Mouse (Mus musculus) thymus, postnatal 14 days (tissue): ENCODE results near the gene Gm20388.
"Not testable (repeated sequence)": the region's sequence is repeated elsewhere in the genome, so short reads cannot be mapped to it uniquely, and the experiment has no call there.

Experiments used
- DNase-seq: peaks from one replicate; pipeline ENCODE4 v3.0.0; 2021

Gm20388 gene

DNA sequence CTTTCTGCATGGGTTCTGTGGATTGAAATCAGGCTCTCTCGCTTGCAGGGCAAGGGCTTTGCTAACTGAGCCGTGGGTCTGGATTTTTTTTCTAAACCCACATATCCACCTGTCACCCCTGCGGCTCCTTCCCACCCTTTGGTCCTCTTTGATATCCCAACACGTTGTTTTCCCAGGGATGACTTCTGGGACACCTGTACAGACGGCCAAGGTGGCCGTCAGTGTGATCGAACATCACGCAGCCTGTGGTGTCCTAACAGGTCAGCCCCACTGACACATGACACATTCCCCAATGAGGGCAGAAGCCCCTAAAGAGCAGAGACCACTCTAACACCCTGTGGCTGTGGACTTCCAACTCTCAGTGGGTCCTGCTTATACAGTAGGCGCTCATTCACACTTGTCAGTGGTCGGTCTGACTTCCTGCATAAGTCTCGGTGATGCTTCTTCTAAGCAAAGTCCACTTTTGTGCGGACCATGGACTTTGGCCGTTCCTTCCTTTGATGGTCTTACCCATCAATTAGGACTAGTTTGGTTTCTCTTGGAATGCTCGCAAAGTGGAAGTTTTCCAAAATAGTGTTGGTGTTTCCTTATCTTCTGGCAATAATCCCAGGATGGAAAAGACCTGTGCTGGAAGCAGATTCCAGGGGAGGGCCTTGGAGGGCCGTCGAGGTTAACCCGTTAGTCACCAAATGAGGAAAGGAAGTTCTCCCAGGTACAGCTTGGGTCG lies 1751.2 kb downstream of the Gm20388 start:
- DNase-seq: no peak

- DNase-seq: no peak
Observed at GRCm38 (mm10) chr8:121663101-121663500, 1752.5 kb downstream of the Gm20388 start.

DNA sequence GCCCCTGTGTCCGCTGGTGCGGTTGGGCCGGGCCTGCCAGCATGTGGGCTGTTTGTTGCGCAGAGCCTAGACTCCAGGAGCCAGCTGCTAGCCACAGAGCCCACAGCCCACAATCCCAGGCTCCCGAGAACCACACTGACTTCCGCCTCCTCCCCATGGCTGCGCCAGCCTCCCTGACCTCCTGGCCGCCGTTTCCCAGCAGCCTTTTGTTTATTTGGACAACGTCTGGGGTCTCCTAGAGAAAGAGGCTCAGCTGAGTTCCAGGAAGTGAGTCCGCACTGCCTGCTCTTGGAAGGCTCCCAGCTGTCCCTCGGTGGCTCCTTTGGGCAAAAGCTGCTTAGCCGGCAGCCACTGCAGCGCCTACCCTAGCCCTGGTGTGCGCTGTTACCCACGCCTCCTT lies 1754.7 kb downstream of the Gm20388 start:
- no peak for DNase-seq

DNA sequence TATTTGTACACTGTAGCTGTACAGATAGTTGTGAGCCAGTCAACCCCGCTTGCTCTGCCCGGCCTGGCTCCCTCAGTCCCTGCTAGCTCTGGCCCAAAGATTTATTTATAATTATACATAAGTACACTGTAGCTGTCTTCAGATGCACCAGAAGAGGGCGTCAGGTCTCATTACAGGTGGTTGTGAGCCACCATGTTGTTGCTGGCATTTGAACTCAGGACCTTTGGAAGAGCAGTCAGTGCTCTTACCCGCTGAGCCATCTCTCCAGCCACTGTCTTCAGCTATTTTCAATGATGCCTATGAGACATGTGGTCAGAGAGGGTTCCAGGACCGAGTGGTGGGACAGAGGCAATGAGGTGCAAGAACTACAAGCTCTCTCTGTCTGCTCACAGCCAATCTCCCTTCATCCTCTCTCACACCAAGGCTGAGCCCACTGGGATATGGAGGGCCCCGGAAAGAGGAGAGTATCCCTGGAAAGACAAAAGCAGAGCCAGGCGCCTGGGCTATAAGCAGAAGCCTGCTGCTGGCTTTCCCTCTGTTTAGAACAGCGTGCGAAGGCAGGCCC lies 1757.4 kb downstream of the Gm20388 start:
- not testable (repeated sequence) for DNase-seq

GRCm38 (mm10) chr8:121668553-121668952 lies 1757.9 kb downstream of the Gm20388 start:
- DNase-seq: no peak

GRCm38 (mm10) chr8:121669208-121669607 lies 1758.6 kb downstream of the Gm20388 start:
- no peak for DNase-seq

DNA sequence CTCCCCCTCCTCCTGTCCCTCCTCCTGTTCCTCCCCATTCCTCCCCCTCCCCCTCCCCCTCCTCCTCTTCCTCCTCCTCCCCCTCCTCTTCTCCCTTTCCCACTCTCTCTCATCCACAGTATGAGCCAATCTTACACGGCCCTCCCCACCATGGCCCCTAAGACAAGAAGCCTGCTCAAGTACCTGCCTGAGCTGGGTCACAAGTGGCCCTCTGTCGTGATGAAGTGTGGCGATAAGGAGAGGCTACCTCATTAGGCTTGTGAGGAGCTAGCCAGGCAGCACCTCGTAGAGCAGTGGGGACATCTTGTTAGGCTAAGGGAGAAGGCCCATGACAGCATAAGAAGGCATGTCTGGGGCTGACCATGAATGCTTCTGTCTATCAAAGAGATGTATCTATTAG lies 1762.5 kb downstream of the Gm20388 start:
- no peak for DNase-seq

- DNase-seq: no peak
Observed at GRCm38 (mm10) chr8:121673917-121674316, 1763.3 kb downstream of the Gm20388 start.

- DNase-seq: no peak
Observed at GRCm38 (mm10) chr8:121674524-121674923, 1763.9 kb downstream of the Gm20388 start.

- DNase-seq: no peak
Observed at GRCm38 (mm10) chr8:121675161-121675560, 1764.5 kb downstream of the Gm20388 start.

DNA sequence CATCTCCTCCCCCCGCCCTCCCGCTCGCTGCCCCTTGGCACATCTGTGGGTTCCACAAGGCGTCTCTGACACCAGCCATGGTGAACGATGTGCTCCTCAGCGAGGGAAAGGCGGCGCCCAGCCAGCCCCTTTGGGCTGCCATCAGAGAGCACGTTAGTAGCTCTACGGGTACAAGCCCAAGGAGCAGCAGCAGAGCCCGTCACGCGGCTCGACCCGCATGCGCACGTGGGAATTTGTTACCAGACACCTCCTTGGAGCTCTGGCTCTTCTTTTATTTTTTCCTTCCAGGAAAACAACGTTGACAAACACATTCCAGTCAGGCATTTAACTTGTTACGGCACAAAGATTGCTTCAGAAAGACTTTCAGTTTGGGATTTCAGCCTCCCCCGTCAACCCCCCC lies 1765.1 kb downstream of the Gm20388 start:
- DNase-seq: no peak

DNA sequence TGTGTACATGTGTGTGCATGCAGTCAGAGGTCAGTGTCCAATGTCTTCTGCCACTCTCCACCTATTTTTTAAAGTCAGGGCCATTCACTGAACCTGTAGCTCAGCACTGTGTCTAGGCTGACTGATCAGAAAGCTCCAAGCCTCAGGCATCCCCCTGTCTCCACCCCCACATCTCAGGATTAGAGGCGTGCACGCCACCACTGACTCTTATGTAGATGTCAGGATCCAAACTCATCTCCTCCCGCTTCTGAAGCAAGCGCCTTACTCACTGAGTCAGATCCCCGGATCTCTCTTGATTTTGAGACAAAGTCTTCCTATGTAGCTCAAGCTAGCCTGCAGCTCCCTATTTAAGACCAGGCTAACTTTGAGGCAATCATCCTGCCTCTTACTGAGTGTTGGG lies 1768.1 kb downstream of the Gm20388 start:
- DNase-seq: no peak

DNA sequence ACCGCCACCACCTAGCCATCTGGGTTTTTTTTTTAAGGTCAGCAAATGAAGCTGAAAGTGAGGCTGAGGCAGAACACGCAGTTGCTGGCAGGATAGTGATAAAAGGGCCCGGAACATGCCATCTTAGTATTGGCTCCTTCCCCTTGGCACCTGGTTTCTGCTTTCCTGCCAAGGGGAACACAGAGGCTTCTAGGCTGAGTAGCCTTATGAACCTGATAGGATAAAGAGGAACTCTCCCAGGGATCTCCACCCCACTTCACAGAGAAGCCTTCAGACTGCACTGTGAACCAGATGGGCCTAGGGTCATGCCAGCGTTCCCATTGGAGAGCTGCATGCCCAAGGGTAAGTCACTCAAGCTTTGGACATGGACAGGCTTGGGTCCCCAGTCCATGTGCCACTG lies 1770.3 kb downstream of the Gm20388 start:
- no peak for DNase-seq

- DNase-seq: no peak
Observed at GRCm38 (mm10) chr8:121681457-121681856, 1770.8 kb downstream of the Gm20388 start.

GRCm38 (mm10) chr8:121683083-121683832 lies 1772.6 kb downstream of the Gm20388 start:
- DNase-seq: no peak

GRCm38 (mm10) chr8:121685419-121685818 lies 1774.8 kb downstream of the Gm20388 start:
- peak; percentile 36 for DNase-seq

DNA sequence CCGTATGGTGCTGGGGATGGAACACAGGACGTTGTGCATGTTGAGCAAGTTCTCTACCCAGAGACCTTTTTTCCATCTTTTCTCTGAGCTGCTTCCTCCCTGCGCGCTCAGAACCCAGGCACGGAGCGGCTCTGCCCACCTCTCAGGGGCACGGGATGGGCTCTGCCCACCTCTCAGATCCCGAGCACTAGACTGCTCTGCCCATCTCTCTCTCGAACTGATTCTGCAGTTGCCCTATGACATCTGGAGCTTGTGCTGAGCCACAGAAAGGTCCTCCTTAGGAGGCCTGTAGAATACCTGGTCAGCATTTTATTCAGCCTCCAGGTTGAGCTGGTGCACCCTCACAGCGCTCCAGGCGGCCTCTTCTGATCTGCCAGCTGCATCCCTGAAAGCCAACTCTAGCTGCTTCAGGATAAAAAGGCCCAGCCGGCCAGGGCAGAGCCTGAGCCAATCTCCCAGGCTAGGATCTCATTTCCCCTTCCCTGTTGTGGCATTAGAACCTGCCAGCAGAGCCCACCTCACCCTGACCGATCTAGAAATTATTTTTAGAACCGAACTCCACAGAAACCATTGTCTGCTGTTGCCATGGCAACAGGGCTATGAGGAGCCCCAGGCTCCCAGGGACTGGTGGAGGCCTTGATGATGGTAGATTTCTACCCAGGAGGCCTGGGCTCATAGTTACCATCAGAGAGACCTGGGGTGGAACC lies 1777.0 kb downstream of the Gm20388 start:
- DNase-seq: no peak

- DNase-seq: no peak
Observed at GRCm38 (mm10) chr8:121688496-121688895, 1777.9 kb downstream of the Gm20388 start.

DNA sequence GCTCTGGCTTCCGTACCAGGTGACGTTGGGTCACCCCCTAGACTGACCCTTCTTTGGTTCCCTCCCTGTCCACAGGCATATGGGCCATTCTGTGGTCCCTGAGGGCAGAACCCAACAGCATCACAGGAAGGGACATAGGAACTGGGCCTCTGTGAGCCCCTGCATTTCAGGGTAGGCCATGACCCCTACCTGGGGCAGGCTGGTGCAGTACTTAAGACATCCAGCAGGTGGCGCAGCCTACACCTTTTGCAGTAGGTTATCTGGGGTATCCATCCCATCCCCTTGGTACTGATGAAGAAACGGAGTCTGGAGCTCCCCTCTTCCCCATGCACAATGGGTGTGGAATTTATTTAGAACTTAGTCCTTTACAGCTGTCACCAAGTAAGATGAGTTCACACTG lies 1783.8 kb downstream of the Gm20388 start:
- peak; percentile 57 for DNase-seq

GRCm38 (mm10) chr8:121695585-121696184 lies 1785.0 kb downstream of the Gm20388 start:
- DNase-seq: no peak

GRCm38 (mm10) chr8:121697735-121698614 lies 1787.3 kb downstream of the Gm20388 start:
- DNase-seq: no peak

DNA sequence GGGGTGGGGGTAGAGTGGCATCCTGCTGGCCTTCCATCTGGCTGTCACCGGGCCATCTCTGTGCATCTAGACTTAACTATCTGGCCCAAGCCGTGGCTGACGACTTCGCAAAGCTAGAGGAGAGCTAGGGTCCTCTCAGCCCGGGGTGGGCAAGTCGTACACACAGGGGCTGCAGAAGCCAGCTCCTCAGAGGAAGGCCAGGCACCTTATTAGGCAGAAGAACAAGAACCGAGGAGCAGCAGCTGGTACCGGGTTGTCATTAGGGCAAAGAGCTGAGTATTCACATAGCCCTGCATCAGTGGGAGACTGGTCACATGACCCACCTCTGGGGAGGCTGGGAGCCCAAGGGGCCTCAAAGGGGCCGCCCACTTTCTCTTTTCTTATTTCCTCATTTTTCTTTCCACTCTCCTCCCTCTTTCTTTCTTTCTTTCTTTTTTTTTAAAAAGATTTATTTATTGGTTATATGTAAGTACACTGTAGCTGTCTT lies 1788.0 kb downstream of the Gm20388 start:
- DNase-seq: no peak
